Mouse (Mus musculus): ENCODE data around the gene Noa1. TPM values are rescaled to one million over a fixed set of nuclear protein-coding genes. Genes with fewer than 3 reads are reported as not detected.

Noa1 gene
- polyA plus RNA-seq, 1 experiment from 2014 or later = 23.7 TPM

- H3K9me3 ChIP-seq (replicated peaks; ENCODE audit: control insufficient read depth, low read length) = no peaks in the 10 kb centered on the region
- H3K4me1 ChIP-seq (ENCODE audit: control insufficient read depth, insufficient read depth, low read length) = peaks cover 10% of the 10 kb centered on the region
- peak within 1 kb of the TSS; percentile 94 for H3K4me3 ChIP-seq (ENCODE audit: low read length)
- WGBS = under 1% methylated on average over 71 of the region's 78 CpGs
- H3K36me3 ChIP-seq (ENCODE audit: control insufficient read depth, insufficient read depth) = peaks cover 16% of the 10 kb centered on the region
- peak; percentile 86 for ATAC-seq (replicated peaks; ENCODE audit: extremely low read depth, insufficient read depth, low FRiP score)
- H3K27me3 ChIP-seq (ENCODE audit: control insufficient read depth, insufficient read depth, low read length) = no peaks in the 10 kb centered on the region
- peak within 1 kb of the TSS; percentile 97 for H3K27ac ChIP-seq (ENCODE audit: low read length)
- H3K9ac ChIP-seq (ENCODE audit: low read length) = peak within 1 kb of the TSS; percentile 95
- peak within 1 kb of the TSS; percentile 80 for H3K4me2 ChIP-seq (ENCODE audit: low read depth, low read length)
Observed at GRCm38 (mm10) chr5:77265081-77265670, 44.7 kb downstream of the Noa1 start, which contains the start of gene Rest. Gene Rest (plus strand): TSS chr5:77265491.

- H3K4me1 ChIP-seq (ENCODE audit: control insufficient read depth, insufficient read depth, low read length) = 0 out of 2 replicates have a peak, but pooled peaks cover under 1% of the 10 kb centered on the region
- no peak overlapping the region for H3K4me2 ChIP-seq (ENCODE audit: low read depth, low read length)
- no peak overlapping the region for H3K9ac ChIP-seq (ENCODE audit: low read length)
- 90% methylated on average over 5 of the region's 5 CpGs for WGBS
- H3K4me3 ChIP-seq (ENCODE audit: low read length) = no peak overlapping the region
- H3K9me3 ChIP-seq (replicated peaks; ENCODE audit: control insufficient read depth, low read length) = no peaks in the 10 kb centered on the region
- no peak overlapping the region for H3K27ac ChIP-seq (ENCODE audit: low read length)
- H3K27me3 ChIP-seq (ENCODE audit: control insufficient read depth, insufficient read depth, low read length) = no peaks in the 10 kb centered on the region
- H3K36me3 ChIP-seq (ENCODE audit: control insufficient read depth, insufficient read depth) = no peaks in the 10 kb centered on the region
- no peak for ATAC-seq (replicated peaks; ENCODE audit: extremely low read depth, insufficient read depth, low FRiP score)
Observed at GRCm38 (mm10) chr5:77262105-77262504, 47.8 kb downstream of the Noa1 start.

GRCm38 (mm10) chr5:77261137-77261536, 48.7 kb downstream of the Noa1 start:
- Histone ChIP-seq H3K36me3 (ENCODE audit: control insufficient read depth, insufficient read depth) (no peaks in the 10 kb centered on the region), H3K4me1 (ENCODE audit: control insufficient read depth, insufficient read depth, low read length) (no peaks in the 10 kb centered on the region), H3K9me3 (replicated peaks; ENCODE audit: control insufficient read depth, low read length) (no peaks in the 10 kb centered on the region), H3K4me2 (ENCODE audit: low read depth, low read length) (no peak overlapping the region), H3K27me3 (ENCODE audit: control insufficient read depth, insufficient read depth, low read length) (no peaks in the 10 kb centered on the region), H3K9ac (ENCODE audit: low read length) (no peak overlapping the region), H3K4me3 (ENCODE audit: low read length) (no peak overlapping the region), H3K27ac (ENCODE audit: low read length) (no peak overlapping the region)
- 74% methylated on average over 4 of the region's 4 CpGs for WGBS
- no peak for ATAC-seq (replicated peaks; ENCODE audit: extremely low read depth, insufficient read depth, low FRiP score)

GRCm38 (mm10) chr5:77260141-77260540, 49.7 kb downstream of the Noa1 start:
- Histone ChIP-seq H3K27me3 (ENCODE audit: control insufficient read depth, insufficient read depth, low read length) (no peaks in the 10 kb centered on the region), H3K4me2 (ENCODE audit: low read depth, low read length) (no peak overlapping the region), H3K4me1 (ENCODE audit: control insufficient read depth, insufficient read depth, low read length) (no peaks in the 10 kb centered on the region), H3K27ac (ENCODE audit: low read length) (no peak overlapping the region), H3K36me3 (ENCODE audit: control insufficient read depth, insufficient read depth) (no peaks in the 10 kb centered on the region), H3K4me3 (ENCODE audit: low read length) (no peak overlapping the region), H3K9me3 (replicated peaks; ENCODE audit: control insufficient read depth, low read length) (no peaks in the 10 kb centered on the region), H3K9ac (ENCODE audit: low read length) (no peak overlapping the region)
- WGBS = 50% methylated on average over 6 of the region's 6 CpGs
- no peak for ATAC-seq (replicated peaks; ENCODE audit: extremely low read depth, insufficient read depth, low FRiP score)

GRCm38 (mm10) chr5:77259315-77259714, 50.6 kb downstream of the Noa1 start:
- Histone ChIP-seq H3K27ac (ENCODE audit: low read length) (no peak overlapping the region), H3K27me3 (ENCODE audit: control insufficient read depth, insufficient read depth, low read length) (no peaks in the 10 kb centered on the region), H3K4me1 (ENCODE audit: control insufficient read depth, insufficient read depth, low read length) (no peaks in the 10 kb centered on the region), H3K4me2 (ENCODE audit: low read depth, low read length) (no peak overlapping the region), H3K4me3 (ENCODE audit: low read length) (no peak overlapping the region), H3K9ac (ENCODE audit: low read length) (no peak overlapping the region), H3K36me3 (ENCODE audit: control insufficient read depth, insufficient read depth) (no peaks in the 10 kb centered on the region), H3K9me3 (replicated peaks; ENCODE audit: control insufficient read depth, low read length) (no peaks in the 10 kb centered on the region)
- ATAC-seq (replicated peaks; ENCODE audit: extremely low read depth, insufficient read depth, low FRiP score) = no peak

- 66% methylated on average over 3 of the region's 3 CpGs for WGBS
- Histone ChIP-seq H3K4me3 (ENCODE audit: low read length) (no peak overlapping the region), H3K36me3 (ENCODE audit: control insufficient read depth, insufficient read depth) (no peaks in the 10 kb centered on the region), H3K4me1 (ENCODE audit: control insufficient read depth, insufficient read depth, low read length) (no peaks in the 10 kb centered on the region), H3K9ac (ENCODE audit: low read length) (no peak overlapping the region), H3K27me3 (ENCODE audit: control insufficient read depth, insufficient read depth, low read length) (no peaks in the 10 kb centered on the region), H3K9me3 (replicated peaks; ENCODE audit: control insufficient read depth, low read length) (no peaks in the 10 kb centered on the region), H3K27ac (ENCODE audit: low read length) (no peak overlapping the region), H3K4me2 (ENCODE audit: low read depth, low read length) (no peak overlapping the region)
- ATAC-seq (replicated peaks; ENCODE audit: extremely low read depth, insufficient read depth, low FRiP score) = no peak
Observed at GRCm38 (mm10) chr5:77257603-77258002, 52.3 kb downstream of the Noa1 start.

- ATAC-seq (replicated peaks; ENCODE audit: extremely low read depth, insufficient read depth, low FRiP score) = no peak
- Histone ChIP-seq H3K4me3 (ENCODE audit: low read length) (no peak overlapping the region), H3K27me3 (ENCODE audit: control insufficient read depth, insufficient read depth, low read length) (no peaks in the 10 kb centered on the region), H3K4me2 (ENCODE audit: low read depth, low read length) (no peak overlapping the region), H3K9ac (ENCODE audit: low read length) (no peak overlapping the region), H3K9me3 (replicated peaks; ENCODE audit: control insufficient read depth, low read length) (no peaks in the 10 kb centered on the region), H3K4me1 (ENCODE audit: control insufficient read depth, insufficient read depth, low read length) (no peaks in the 10 kb centered on the region), H3K36me3 (ENCODE audit: control insufficient read depth, insufficient read depth) (no peaks in the 10 kb centered on the region), H3K27ac (ENCODE audit: low read length) (no peak overlapping the region)
- 64% methylated on average over 3 of the region's 3 CpGs for WGBS
Observed at GRCm38 (mm10) chr5:77254402-77254801, 55.5 kb downstream of the Noa1 start.

- Histone ChIP-seq H3K4me2 (ENCODE audit: low read depth, low read length) (no peak overlapping the region), H3K9ac (ENCODE audit: low read length) (no peak overlapping the region), H3K4me3 (ENCODE audit: low read length) (no peak overlapping the region), H3K27ac (ENCODE audit: low read length) (no peak overlapping the region), H3K4me1 (ENCODE audit: control insufficient read depth, insufficient read depth, low read length) (no peaks in the 10 kb centered on the region), H3K36me3 (ENCODE audit: control insufficient read depth, insufficient read depth) (no peaks in the 10 kb centered on the region), H3K9me3 (replicated peaks; ENCODE audit: control insufficient read depth, low read length) (no peaks in the 10 kb centered on the region), H3K27me3 (ENCODE audit: control insufficient read depth, insufficient read depth, low read length) (no peaks in the 10 kb centered on the region)
- 76% methylated on average over 1 of the region's 1 CpGs for WGBS
- no peak for ATAC-seq (replicated peaks; ENCODE audit: extremely low read depth, insufficient read depth, low FRiP score)
Observed at GRCm38 (mm10) chr5:77253154-77253553, 56.7 kb downstream of the Noa1 start.

- no peaks in the 10 kb centered on the region for H3K9me3 ChIP-seq (replicated peaks; ENCODE audit: control insufficient read depth, low read length)
- H3K27me3 ChIP-seq (ENCODE audit: control insufficient read depth, insufficient read depth, low read length) = no peaks in the 10 kb centered on the region
- H3K4me2 ChIP-seq (ENCODE audit: low read depth, low read length) = no peak overlapping the region
- H3K4me1 ChIP-seq (ENCODE audit: control insufficient read depth, insufficient read depth, low read length) = no peaks in the 10 kb centered on the region
- no peak overlapping the region for H3K27ac ChIP-seq (ENCODE audit: low read length)
- H3K36me3 ChIP-seq (ENCODE audit: control insufficient read depth, insufficient read depth) = no peaks in the 10 kb centered on the region
- 63% methylated on average over 8 of the region's 8 CpGs for WGBS
- H3K9ac ChIP-seq (ENCODE audit: low read length) = no peak overlapping the region
- H3K4me3 ChIP-seq (ENCODE audit: low read length) = no peak overlapping the region
- ATAC-seq (replicated peaks; ENCODE audit: extremely low read depth, insufficient read depth, low FRiP score) = no peak
Observed at GRCm38 (mm10) chr5:77252115-77252827, 57.6 kb downstream of the Noa1 start.

Measured in heart, embryonic 16.5 days (tissue).